Mouse (Mus musculus): ENCODE results near the gene Actr8.

DNA sequence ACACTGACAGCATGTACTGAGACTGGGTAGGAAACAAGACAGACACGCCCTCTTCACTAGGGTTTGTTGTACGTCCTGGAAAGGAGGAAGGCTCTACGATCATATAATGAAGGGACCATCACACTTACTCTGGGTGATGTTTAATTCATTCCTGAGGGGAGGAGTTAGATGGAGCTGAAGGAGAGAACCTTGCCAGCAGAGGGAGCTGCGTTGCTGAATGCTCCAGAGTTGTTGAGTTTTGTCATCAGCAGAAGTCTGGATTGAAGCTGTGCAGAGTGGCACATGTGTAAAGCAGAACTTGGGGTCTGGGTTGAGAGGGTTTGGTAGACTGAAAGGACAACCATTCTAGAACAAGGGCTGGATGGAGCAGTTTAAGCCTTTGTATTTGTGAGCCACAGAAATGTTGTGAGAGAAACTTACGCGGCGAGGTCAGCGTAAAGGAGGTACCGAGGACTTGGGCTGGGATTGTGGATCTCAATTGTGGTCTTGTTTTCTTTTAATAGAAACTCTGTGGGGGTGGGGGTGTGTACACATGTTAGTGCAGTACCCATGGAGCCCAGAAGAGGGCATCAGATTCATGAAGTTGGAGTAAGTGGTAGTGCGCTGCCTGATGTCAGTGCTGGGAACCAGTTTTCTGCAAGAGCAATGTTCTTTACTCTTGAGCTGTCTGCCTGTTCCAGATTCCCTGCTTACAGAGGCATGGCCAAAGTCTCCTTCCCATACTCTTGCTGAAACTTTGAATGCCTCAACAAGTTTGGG lies 2.5 kb downstream of the Actr8 start:
- TF ChIP-seq POLR2A (IDR thresholded peaks at IDR 0.05; ENCODE audit: insufficient read depth, low read depth, low read length) (no peak), CTCF (IDR thresholded peaks at IDR 0.05; ENCODE audit: insufficient read depth, low read depth, low read length) (no peak)

Data from olfactory bulb, adult 2 months (tissue).